Mouse (Mus musculus): ENCODE results near the gene Hdac9.
"Not testable (repeated sequence)": the region's sequence is repeated elsewhere in the genome, so short reads cannot be mapped to it uniquely, and the experiment has no call there.

The Hdac9 gene

GRCm38 (mm10) chr12:34481702-34482101 is 435.2 kb downstream of the Hdac9 start:
- no peak for DNase-seq

GRCm38 (mm10) chr12:34472949-34473651 is 443.8 kb downstream of the Hdac9 start:
- DNase-seq, result no peak

- no peak for DNase-seq
Measured at GRCm38 (mm10) chr12:34472542-34472941, 444.4 kb downstream of the Hdac9 start.

GRCm38 (mm10) chr12:34461728-34462127 is 455.2 kb downstream of the Hdac9 start:
- DNase-seq, result no peak

GRCm38 (mm10) chr12:34452643-34453042 is 464.3 kb downstream of the Hdac9 start:
- no peak for DNase-seq

- DNase-seq, result no peak
Measured at GRCm38 (mm10) chr12:34451198-34451597, 465.7 kb downstream of the Hdac9 start.

GRCm38 (mm10) chr12:34444724-34445123 is 472.2 kb downstream of the Hdac9 start:
- not testable (repeated sequence) for DNase-seq

- no peak for DNase-seq
Measured at GRCm38 (mm10) chr12:34440930-34441329, 476.0 kb downstream of the Hdac9 start.

GRCm38 (mm10) chr12:34432919-34433318 is 484.0 kb downstream of the Hdac9 start:
- DNase-seq, result no peak

- peak; percentile 74 for DNase-seq
Measured at GRCm38 (mm10) chr12:34432461-34432860, 484.4 kb downstream of the Hdac9 start.

GRCm38 (mm10) chr12:34431832-34432231 is 485.1 kb downstream of the Hdac9 start:
- no peak for DNase-seq

- no peak for DNase-seq
Measured at GRCm38 (mm10) chr12:34425468-34425867, 491.4 kb downstream of the Hdac9 start.

- no peak for DNase-seq
Measured at GRCm38 (mm10) chr12:34408139-34408538, 508.8 kb downstream of the Hdac9 start.

- DNase-seq, result no peak
Measured at GRCm38 (mm10) chr12:34407143-34407542, 509.8 kb downstream of the Hdac9 start.

- no peak for DNase-seq
Measured at GRCm38 (mm10) chr12:34402065-34402464, 514.8 kb downstream of the Hdac9 start.

GRCm38 (mm10) chr12:34398611-34399010 is 518.3 kb downstream of the Hdac9 start:
- DNase-seq, result no peak

- DNase-seq, result no peak
Measured at GRCm38 (mm10) chr12:34394342-34394741, 522.6 kb downstream of the Hdac9 start.

GRCm38 (mm10) chr12:34379681-34380080 is 537.2 kb downstream of the Hdac9 start:
- DNase-seq, result peak; percentile 41

- DNase-seq, result no peak
Measured at GRCm38 (mm10) chr12:34378637-34379036, 538.3 kb downstream of the Hdac9 start.

GRCm38 (mm10) chr12:34351906-34352305 is 565.0 kb downstream of the Hdac9 start:
- peak; percentile 53 for DNase-seq

GRCm38 (mm10) chr12:34347529-34347928 is 569.4 kb downstream of the Hdac9 start:
- no peak for DNase-seq

- DNase-seq, result peak; percentile 41
Measured at GRCm38 (mm10) chr12:34342761-34343160, 574.1 kb downstream of the Hdac9 start.

GRCm38 (mm10) chr12:34338886-34339285 is 578.0 kb downstream of the Hdac9 start:
- no peak for DNase-seq

GRCm38 (mm10) chr12:34334455-34335084 is 582.3 kb downstream of the Hdac9 start:
- DNase-seq, result no peak

- DNase-seq, result no peak
Measured at GRCm38 (mm10) chr12:34332884-34333283, 584.0 kb downstream of the Hdac9 start.
